Mouse (Mus musculus): ENCODE measurements around the gene Gm9767. TPM values are rescaled to one million over a fixed set of nuclear protein-coding genes. Genes with fewer than 3 reads are reported as not detected.
A peak's percentile ranks its signal among the peaks of the same experiment; 100 is the strongest.

Gm9767 gene
- under 1 TPM; 0.59 to 0.92 TPM for total RNA-seq (2021)
- long read RNA-seq, experiment 1 = 0 reads
- long read RNA-seq, experiment 2, partial matches to known transcripts = 0 of 1 reads
- long read RNA-seq, experiment 2, other reads (novel, unspliced or antisense) = 1 of 1 reads

DNA sequence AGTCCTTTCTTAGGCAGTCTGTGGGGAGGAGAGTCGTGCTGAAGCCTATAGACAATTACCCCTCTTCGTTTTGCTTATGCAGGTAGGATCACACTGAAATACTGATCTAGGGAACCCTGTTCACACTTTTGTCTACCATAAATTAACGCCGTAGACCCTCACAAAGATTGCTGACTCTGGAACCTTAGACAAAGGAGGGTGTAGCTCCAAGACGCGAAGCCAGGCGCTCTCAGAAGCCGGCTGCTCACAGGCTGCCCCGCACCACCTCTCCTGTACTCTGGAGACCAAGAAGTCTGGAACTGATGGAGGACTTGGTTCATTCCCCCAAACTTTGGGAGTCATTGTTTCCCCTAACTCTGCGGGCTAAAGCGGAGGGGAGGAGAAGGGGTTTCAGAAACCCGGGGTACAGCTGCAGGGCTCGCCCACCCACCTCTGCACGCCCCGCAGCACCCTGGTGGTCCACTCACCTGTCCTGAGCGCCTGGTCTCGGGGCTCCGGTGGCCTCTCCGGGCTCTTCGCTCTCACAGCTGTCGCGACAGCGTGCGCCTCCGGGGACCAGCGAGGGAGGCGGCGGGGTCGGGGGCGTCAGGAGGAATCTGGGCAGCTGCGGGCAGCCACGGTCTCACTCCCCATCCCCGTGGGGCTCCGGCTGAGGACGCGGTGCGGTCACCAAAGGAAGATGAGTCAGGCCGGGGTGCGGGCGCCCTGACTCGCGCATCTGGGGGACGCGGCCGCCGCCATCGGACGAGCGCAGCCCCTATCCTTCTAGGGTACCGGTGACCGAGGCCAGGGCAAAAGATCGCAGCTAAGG is at the start of gene Gm9767:
Gene Gm9767, plus strand, starts transcription at position 585 of the 811 bp plus-strand sequence.
- peak within 1 kb of the TSS; percentile 92 for H3K27ac ChIP-seq

DNA sequence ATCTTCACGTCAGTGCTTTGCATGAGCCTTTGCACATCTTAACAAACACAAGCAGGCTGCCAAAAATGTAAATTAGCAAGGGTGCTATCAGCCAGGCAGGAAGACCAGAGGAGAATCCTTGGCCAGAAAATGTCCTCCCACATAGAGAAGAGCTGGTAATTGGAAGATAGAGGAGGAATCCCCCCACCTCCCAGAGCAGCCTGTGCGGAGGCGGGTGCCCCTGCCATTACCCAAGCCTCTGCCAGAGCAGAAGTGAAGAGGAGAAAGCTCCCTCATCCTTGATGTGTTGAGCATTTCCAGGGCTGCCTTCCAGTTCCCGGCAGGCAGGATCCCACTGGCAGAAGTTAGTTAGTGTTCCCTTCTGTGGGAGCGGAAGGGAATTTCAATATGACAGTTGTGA is 43.1 kb upstream of the Gm9767 start:
- TF ChIP-seq CTCF (conservative IDR thresholded peaks at IDR 0.05) = no peak
- Histone ChIP-seq H3K27ac (peak overlapping the region; percentile 39; the same call in 1 of the 2 replicates), H3K4me3 (no peak overlapping the region)
- peak; percentile 83 to 93 for DNase-seq (ENCODE audit: low spot score in 2 of 2)

More for the DNA sequence above, at the start of gene Gm9767:
- peak in 1 of 2 experiments; percentile 13 for DNase-seq (ENCODE audit: low spot score in 2 of 2)
- TF ChIP-seq CTCF (conservative IDR thresholded peaks at IDR 0.05) = no peak
- peak within 1 kb of the TSS; percentile 58 for H3K4me3 ChIP-seq

DNA sequence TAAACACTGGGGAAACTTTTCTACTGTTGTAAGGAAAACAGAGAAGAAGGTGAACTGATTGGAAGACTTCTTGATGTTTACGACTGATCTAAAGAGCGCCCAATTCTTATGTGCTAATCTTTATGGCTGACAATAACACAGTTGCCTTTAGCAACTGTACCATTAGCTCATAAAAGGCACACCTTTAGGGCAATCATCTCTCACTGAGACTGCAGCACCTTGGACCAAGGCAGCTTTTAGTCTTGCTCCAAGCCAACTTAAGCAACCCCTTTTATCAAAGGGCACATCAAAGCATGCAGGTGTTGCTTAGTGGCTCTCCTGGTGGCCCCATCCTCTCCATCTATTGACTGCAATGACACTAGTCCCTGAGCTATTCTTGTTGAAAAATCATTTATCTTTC is 26.9 kb upstream of the Gm9767 start:
- TF ChIP-seq CTCF (conservative IDR thresholded peaks at IDR 0.05) = no peak
- no peak overlapping the region for H3K27ac ChIP-seq
- no peak overlapping the region for H3K4me3 ChIP-seq
- DNase-seq (ENCODE audit: low spot score in 2 of 2) = no peak

DNA sequence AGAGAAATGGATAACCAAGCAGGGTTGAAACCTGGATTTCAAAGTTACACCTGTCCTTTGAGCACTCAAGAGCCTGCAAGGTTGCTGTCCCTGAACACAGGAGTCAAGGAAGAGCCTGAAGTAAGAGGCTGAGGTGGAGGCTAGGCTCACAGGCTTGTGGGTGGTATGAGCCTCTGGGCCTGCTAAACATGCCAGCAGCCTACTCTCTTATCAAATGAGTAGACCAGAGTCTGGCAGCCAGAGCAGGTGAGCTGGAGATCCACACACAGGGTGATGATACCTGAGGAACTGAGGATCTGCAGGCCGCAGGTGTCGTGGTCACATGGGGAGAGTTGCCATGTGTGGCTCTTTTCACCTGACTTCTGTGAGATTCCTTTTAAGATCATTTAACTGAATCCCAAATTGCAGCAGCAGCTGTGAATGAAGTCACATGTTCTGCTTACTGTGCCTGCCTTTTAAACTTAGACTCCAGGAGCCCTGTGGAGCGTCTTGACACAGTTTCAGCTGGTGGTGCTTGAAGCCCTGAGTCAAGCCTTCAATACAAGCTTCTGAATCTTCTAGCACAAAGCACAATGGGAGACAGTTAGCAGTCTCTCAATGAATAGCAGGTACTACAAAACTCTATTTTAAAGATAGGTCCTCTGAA is 18.3 kb upstream of the Gm9767 start:
- TF ChIP-seq CTCF (conservative IDR thresholded peaks at IDR 0.05) = no peak
- Histone ChIP-seq H3K27ac (no peak overlapping the region), H3K4me3 (no peak overlapping the region)
- DNase-seq (ENCODE audit: low spot score in 2 of 2) = no peak

DNA sequence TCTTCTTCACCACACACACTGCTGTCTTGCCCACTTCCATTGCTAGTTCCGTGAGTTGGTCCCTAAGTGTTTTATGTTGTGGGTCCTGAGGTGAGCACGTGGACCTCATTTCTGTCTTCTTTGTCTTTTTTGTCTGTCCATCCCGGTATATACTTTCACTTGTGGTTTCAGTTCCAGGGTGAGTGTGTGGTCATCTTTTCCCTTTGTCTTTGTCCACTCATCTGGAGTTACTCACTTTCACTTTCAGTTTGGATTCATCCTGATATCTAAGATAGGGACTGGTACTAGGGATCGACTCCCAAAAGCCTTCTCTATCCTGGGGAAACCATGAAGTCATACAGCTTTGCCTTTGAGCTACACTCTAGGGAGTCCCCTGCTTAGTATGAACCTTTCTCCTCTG is 15.0 kb upstream of the Gm9767 start:
- no peak overlapping the region for H3K27ac ChIP-seq
- no peak for TF ChIP-seq CTCF (conservative IDR thresholded peaks at IDR 0.05)
- no peak overlapping the region for H3K4me3 ChIP-seq
- no peak for DNase-seq (ENCODE audit: low spot score in 2 of 2)

DNA sequence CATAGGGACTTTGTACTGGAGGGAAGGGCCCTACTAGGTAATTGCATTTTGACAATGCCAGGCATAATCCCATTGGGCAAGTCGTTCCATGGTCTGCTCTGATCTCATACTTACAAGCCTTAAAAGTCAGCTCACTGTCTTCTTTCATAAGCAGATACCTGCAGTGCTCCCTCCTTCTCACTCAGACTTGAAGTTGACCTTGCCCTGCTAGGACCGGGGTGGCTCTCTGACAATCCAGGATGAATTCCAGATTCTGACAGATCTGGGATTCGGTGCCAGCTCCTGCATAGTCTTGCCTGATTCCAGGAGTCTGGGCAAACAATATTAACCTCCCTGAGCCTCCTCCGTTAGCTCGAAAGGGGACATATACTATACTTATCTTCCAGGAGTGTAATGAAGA is 6.1 kb upstream of the Gm9767 start:
- DNase-seq (ENCODE audit: low spot score in 2 of 2) = no peak
- no peak overlapping the region for H3K27ac ChIP-seq
- no peak overlapping the region for H3K4me3 ChIP-seq
- TF ChIP-seq CTCF (conservative IDR thresholded peaks at IDR 0.05) = no peak

DNA sequence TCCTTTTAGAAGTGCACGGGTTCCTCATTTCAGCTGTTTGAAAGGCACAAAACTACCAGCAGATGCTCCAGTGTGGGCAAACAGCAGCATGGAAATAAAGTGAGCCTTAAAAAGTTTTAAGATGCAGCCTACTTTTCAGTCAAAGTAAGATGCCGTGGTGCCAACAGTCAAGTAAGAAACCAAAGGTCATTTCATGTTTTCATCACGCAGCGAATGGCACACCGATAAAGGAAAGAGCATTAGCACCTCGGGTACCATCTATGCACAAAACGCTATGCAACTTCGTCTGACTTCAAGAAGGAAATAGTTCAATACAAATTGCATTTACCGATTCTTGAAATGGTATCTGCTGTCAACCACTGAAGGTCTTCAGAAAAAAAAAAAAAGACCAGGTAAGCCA is 1.1 kb upstream of the Gm9767 start:
- H3K4me3 ChIP-seq = peak overlapping the region; percentile 58
- TF ChIP-seq CTCF (conservative IDR thresholded peaks at IDR 0.05) = no peak
- peak overlapping the region; percentile 92 for H3K27ac ChIP-seq
- no peak for DNase-seq (ENCODE audit: low spot score in 2 of 2)

DNA sequence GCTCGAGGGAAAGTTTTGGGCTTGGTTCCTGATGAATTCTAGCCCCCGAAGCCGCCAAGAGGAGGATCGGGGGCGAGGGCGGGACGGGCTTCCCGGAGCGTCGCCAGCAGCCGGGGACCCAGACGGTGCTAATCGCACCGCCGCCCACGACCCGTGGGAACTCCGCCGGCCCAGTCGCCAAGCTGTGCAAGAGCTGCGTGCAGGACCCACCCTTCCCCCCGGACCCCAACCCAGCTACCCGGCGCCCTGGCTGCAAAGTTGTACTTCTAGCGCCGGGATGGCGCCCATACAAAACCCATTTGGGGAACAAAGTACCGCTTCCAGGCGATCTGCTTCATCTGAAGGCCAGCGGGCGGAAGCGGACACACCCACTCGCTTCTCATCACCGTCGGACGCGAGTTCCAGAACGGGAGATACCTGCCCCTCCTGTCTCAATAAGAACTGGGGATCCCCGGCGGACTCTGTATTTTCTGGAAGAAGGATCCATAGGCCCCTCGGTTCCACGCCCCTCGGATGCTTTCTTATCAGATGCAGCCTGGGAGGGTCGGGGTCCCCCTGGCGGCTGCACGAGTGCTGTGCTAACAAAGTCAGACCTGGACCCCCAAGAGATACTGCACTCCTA is 577 bp downstream of the Gm9767 start, which contains the start of gene Tmem200a:
Gene Tmem200a, minus strand, starts transcription at position 532 of the 622 bp plus-strand sequence.
- TF ChIP-seq CTCF (conservative IDR thresholded peaks at IDR 0.05) = peak; percentile 87
- DNase-seq (ENCODE audit: low spot score in 2 of 2) = peak; percentile 62 to 75
- peak within 1 kb of the TSS; percentile 58 for H3K4me3 ChIP-seq
- peak within 1 kb of the TSS; percentile 92 for H3K27ac ChIP-seq

DNA sequence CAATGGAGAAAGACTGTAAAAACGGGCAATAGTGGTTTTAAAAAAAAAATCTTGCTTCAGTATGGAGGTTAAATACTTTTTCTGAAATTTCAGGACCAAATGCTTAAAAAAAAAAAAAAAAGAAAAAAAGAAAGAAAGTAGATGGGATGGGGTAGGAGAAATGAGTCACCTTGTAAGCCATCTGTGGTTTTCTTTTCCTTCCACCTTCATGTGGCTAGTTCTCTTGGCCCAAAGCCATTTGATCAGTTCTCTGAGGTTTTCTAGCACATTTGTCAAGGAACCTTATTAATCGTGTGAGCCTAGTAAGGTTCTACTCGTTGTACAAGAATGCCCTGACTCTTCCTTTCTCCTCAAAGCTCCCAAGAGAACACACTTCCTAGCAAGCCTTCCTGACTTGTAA is 1.6 kb downstream of the Gm9767 start:
- H3K27ac ChIP-seq = no peak overlapping the region
- no peak for TF ChIP-seq CTCF (conservative IDR thresholded peaks at IDR 0.05)
- no peak for DNase-seq (ENCODE audit: low spot score in 2 of 2)
- no peak overlapping the region for H3K4me3 ChIP-seq

DNA sequence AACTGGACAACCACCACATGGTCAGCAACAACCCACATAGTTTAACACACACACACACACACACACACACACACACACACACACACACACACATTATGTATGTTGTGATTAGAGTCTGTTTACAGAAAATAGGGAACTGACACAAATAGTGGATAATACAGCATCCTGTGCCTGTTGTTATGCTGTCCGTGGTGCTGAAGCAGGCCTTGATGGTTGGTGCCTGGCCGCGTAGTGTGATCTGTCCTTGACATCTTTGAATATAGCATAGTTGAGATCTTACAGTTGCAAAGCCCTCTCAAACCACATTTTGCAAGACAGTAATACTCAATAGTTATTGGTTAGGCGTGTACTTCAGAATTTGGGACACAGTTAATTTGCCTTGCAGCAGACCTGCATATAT is 4.0 kb downstream of the Gm9767 start:
- no peak overlapping the region for H3K4me3 ChIP-seq
- DNase-seq (ENCODE audit: low spot score in 2 of 2) = no peak
- no peak overlapping the region for H3K27ac ChIP-seq
- no peak for TF ChIP-seq CTCF (conservative IDR thresholded peaks at IDR 0.05)

DNA sequence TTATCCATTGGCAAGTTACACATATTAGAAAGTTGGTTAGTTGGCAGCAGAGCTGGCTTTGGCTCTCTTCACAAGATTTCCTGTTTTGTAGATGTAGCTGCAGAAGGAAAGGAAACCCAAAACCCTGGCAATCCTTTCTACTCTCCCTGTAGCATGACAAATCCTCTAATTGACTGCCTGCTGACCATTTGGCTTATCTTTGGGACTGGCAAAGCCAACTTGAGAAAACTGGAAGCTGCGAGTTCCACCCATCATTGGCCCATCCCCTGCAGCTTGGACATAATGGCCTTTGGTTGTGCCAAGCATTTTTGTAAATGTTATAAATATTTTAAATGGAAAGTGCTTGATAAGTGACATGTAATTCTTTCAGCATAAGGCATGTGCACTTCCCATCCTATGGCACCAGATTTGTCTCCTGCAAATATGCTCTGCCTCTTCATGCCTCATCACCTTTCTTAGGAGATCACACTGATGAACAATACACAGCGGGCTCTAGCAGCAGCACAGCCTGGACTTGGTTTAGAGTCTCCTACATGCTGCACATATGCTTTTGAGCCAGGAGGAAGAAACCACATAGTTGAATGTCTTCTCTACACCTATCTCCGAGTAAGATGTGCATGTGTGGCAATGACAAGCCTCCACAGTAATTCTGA is 25.4 kb downstream of the Gm9767 start:
- Histone ChIP-seq H3K27ac (no peak overlapping the region), H3K4me3 (no peak overlapping the region)
- no peak for TF ChIP-seq CTCF (conservative IDR thresholded peaks at IDR 0.05)
- DNase-seq (ENCODE audit: low spot score in 2 of 2) = no peak

DNA sequence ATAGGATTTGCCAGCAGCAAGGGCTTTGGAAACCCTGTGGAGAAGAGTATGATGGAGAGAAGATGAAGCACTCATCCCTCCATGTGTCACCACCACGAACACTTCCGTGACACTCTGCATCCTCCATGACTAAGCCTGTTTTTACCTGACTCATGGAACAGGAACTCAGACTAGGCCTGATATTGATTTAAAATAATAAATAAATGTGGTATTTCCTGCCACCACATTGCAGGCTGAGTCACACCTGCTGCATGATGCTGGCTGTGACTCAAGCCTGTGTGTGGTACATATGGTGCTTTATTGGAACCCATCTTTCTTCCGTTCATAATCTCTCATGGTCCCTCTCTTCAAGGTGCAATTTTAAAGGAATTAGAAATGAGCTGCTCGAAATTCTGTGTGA is 36.4 kb downstream of the Gm9767 start:
- Histone ChIP-seq H3K27ac (no peak overlapping the region), H3K4me3 (no peak overlapping the region)
- DNase-seq (ENCODE audit: low spot score in 2 of 2) = peak in 1 of 2 experiments; percentile 30
- no peak for TF ChIP-seq CTCF (conservative IDR thresholded peaks at IDR 0.05)

Measured in layer of hippocampus, adult 2 months (tissue).